Mouse (Mus musculus) lung, postnatal 10 days (tissue): Measurements from ENCODE around the gene Ell2.

Source experiments
- DNase-seq: peaks from one replicate; pipeline ENCODE4 v3.0.0; 2021

Ell2 gene

GRCm38 (mm10) chr13:75770744-75771143 lies 64.2 kb downstream of the Ell2 start:
- DNase-seq, result no peak

GRCm38 (mm10) chr13:75771404-75771803 lies 64.8 kb downstream of the Ell2 start:
- DNase-seq, result no peak

- DNase-seq, result no peak
Measured at GRCm38 (mm10) chr13:75771984-75772730, 65.6 kb downstream of the Ell2 start.

GRCm38 (mm10) chr13:75775961-75776360 lies 69.4 kb downstream of the Ell2 start:
- DNase-seq, result no peak

GRCm38 (mm10) chr13:75776692-75777091 lies 70.1 kb downstream of the Ell2 start:
- DNase-seq, result no peak

- no peak for DNase-seq
Measured at GRCm38 (mm10) chr13:75778156-75778555, 71.6 kb downstream of the Ell2 start.

- DNase-seq, result no peak
Measured at GRCm38 (mm10) chr13:75779169-75779568, 72.6 kb downstream of the Ell2 start.

GRCm38 (mm10) chr13:75780096-75780495 lies 73.5 kb downstream of the Ell2 start:
- no peak for DNase-seq

GRCm38 (mm10) chr13:75785726-75786125 lies 79.2 kb downstream of the Ell2 start:
- DNase-seq, result no peak

GRCm38 (mm10) chr13:75786264-75786663 lies 79.7 kb downstream of the Ell2 start:
- no peak for DNase-seq

- DNase-seq, result no peak
Measured at GRCm38 (mm10) chr13:75787364-75787763, 80.8 kb downstream of the Ell2 start.

- DNase-seq, result no peak
Measured at GRCm38 (mm10) chr13:75788178-75788577, 81.6 kb downstream of the Ell2 start.

- DNase-seq, result no peak
Measured at GRCm38 (mm10) chr13:75789061-75789834, 82.7 kb downstream of the Ell2 start.

- DNase-seq, result no peak
Measured at GRCm38 (mm10) chr13:75790550-75791205, 84.1 kb downstream of the Ell2 start.

- DNase-seq, result no peak
Measured at GRCm38 (mm10) chr13:75793863-75794629, 87.5 kb downstream of the Ell2 start.

GRCm38 (mm10) chr13:75797369-75798141 lies 91.0 kb downstream of the Ell2 start:
- peak; percentile 94 for DNase-seq

GRCm38 (mm10) chr13:75798413-75799302 lies 92.1 kb downstream of the Ell2 start:
- DNase-seq, result peak; percentile 30

GRCm38 (mm10) chr13:75799421-75799820 lies 92.9 kb downstream of the Ell2 start:
- DNase-seq, result no peak

GRCm38 (mm10) chr13:75807969-75808368 lies 101.4 kb downstream of the Ell2 start:
- DNase-seq, result no peak

- no peak for DNase-seq
Measured at GRCm38 (mm10) chr13:75809957-75810356, 103.4 kb downstream of the Ell2 start.

GRCm38 (mm10) chr13:75817183-75817582 lies 110.6 kb downstream of the Ell2 start:
- no peak for DNase-seq
